Mouse (Mus musculus) erythroblast, embryonic 14.5 days (primary cell): ENCODE results near the gene Tfb2m.

Source experiments
- GATA1 ChIP-seq: IDR thresholded peaks from 2 replicates; pipeline ENCODE4 v1.6.1; 2012; ENCODE audit warnings: low read length, inconsistent platforms, mixed read lengths
- TAL1 ChIP-seq: IDR thresholded peaks from 3 replicates; pipeline ENCODE4 v1.6.1; 2012; ENCODE audit warnings: low read length, inconsistent platforms, mixed read lengths

DNA sequence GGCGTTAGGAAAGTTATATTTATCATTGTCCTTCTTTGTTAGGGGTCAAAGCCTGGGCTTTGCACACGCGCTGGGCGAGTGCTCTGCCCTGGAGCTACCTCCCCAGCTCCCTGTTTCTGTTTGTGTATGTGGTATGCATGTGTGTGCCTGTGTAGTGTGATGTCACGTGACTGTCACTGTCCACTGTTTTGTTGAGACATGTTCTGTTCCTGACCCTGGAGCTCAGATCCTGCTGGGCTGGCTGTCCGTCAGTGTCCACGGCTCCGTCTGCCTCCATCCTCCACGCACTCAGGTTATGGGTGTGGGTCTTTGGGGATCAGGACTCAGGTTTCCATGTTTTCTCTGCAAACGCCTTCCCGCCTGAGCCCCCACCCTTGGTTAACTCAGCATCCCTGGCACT lies 2.2 kb upstream of the Tfb2m start:
- no peak for TF ChIP-seq GATA1
- TF ChIP-seq TAL1 = no peak
